Mouse (Mus musculus) intestine, postnatal 0 days (tissue): Measurements from ENCODE around the gene Rfx2. TPM values are rescaled to one million over a fixed set of nuclear protein-coding genes. Genes with fewer than 3 reads are reported as not detected.

ENCODE experiments used
- ATAC-seq: fragments of 200-750 bp; cut with Nextera tagmentation; 2 replicates; pipeline ENCODE4 v1.8.0; 2017; ENCODE audit warnings: mild to moderate bottlenecking, moderate TSS enrichment, moderate library complexity
- H3K27ac ChIP-seq: fragments of 300-500 bp; sonication (generic); 2 replicates; pipeline ENCODE4 v1.5.1; 2014; ENCODE audit warnings: mild to moderate bottlenecking, low read depth, low read length, moderate library complexity
- H3K27me3 ChIP-seq: fragments of 300-500 bp; sonication (generic); replicated peaks from 2 replicates; pipeline ENCODE4 v1.6.1; 2014; ENCODE audit warnings: low read length, mixed read lengths; ENCODE audit not compliant: control insufficient read depth, insufficient read depth
- H3K36me3 ChIP-seq: fragments of 300-500 bp; sonication (generic); 2 replicates; pipeline ENCODE4 v1.6.1; 2014; ENCODE audit warnings: mild to moderate bottlenecking, moderate library complexity; ENCODE audit not compliant: control insufficient read depth, insufficient read depth
- H3K4me1 ChIP-seq: fragments of 300-500 bp; sonication (generic); replicated peaks from 2 replicates; pipeline ENCODE4 v1.6.1; 2014; ENCODE audit warnings: antibody characterized with exemption, low read length, mixed read lengths; ENCODE audit not compliant: control insufficient read depth, insufficient read depth
- H3K4me2 ChIP-seq: fragments of 300-500 bp; sonication (generic); replicated peaks from 2 replicates; pipeline ENCODE4 v1.6.1; 2014; ENCODE audit warnings: low read depth, mild to moderate bottlenecking, moderate library complexity
- H3K4me3 ChIP-seq: fragments of 300-500 bp; sonication (generic); 2 replicates; pipeline ENCODE4 v1.5.1; 2014; ENCODE audit warnings: low read depth, low read length
- H3K9ac ChIP-seq: fragments of 300-500 bp; sonication (generic); 2 replicates; pipeline ENCODE4 v1.6.1; 2014; ENCODE audit warnings: mild to moderate bottlenecking, low read depth, low read length
- H3K9me3 ChIP-seq: fragments of 300-500 bp; sonication (generic); 2 replicates; pipeline ENCODE4 v1.6.1; 2016; ENCODE audit warnings: mixed run types; ENCODE audit not compliant: control insufficient read depth
- CTCF ChIP-seq: sonication (generic); IDR thresholded peaks from 2 replicates; pipeline ENCODE4 v1.5.1; 2016; ENCODE audit warnings: low read depth, mild to moderate bottlenecking, control low read depth, antibody characterized with exemption, moderate library complexity
- WGBS: fragments of 180-500 bp; shearing (Covaris S2); extraction: QIAGEN DNeasy Blood & Tissue Kit; methylation state at CpG from one replicate; pipeline ENCODE4 v1.1.7; 2014; 5-methylcytosine and 5-hydroxymethylcytosine counted together
- polyA plus RNA-seq: library from polyadenylated mRNA; unstranded; fragments of >200 nt; fragmentation: Nextera tagmentation; extraction: Ambion mirVana; gene quantifications from 2 replicates; pipeline ENCODE4 v1.2.1, GENCODE M21; 2015

Gene Rfx2
- polyA plus RNA-seq, 1 experiment from 2014 or later = 1.6 TPM

- H3K9ac ChIP-seq = no peak overlapping the region
- no peaks in the 10 kb centered on the region for H3K4me1 ChIP-seq
- H3K4me2 ChIP-seq = no peak overlapping the region
- ATAC-seq = no peak
- no peak overlapping the region for H3K4me3 ChIP-seq
- H3K36me3 ChIP-seq = no peaks in the 10 kb centered on the region
- H3K9me3 ChIP-seq = no peaks in the 10 kb centered on the region
- no peaks in the 10 kb centered on the region for H3K27me3 ChIP-seq
- H3K27ac ChIP-seq = no peak overlapping the region
- no peak for TF ChIP-seq CTCF
- WGBS = 42% methylated on average over 7 of the region's 7 CpGs
Measured at GRCm38 (mm10) chr17:56858922-56859321, 28.1 kb upstream of the Rfx2 start.

- ATAC-seq = 0 out of 2 replicates have a peak, but pooled peaks have one; percentile 22
- Histone ChIP-seq H3K27me3 (no peaks in the 10 kb centered on the region), H3K4me1 (no peaks in the 10 kb centered on the region), H3K36me3 (no peaks in the 10 kb centered on the region), H3K9ac (no peak overlapping the region), H3K4me2 (no peak overlapping the region), H3K4me3 (no peak overlapping the region), H3K27ac (no peak overlapping the region), H3K9me3 (no peaks in the 10 kb centered on the region)
- TF ChIP-seq CTCF = peak; percentile 93
- WGBS = 47% methylated on average over 4 of the region's 4 CpGs
Measured at GRCm38 (mm10) chr17:56858216-56858615, 27.4 kb upstream of the Rfx2 start.

- no peak overlapping the region for H3K27ac ChIP-seq
- H3K36me3 ChIP-seq = no peaks in the 10 kb centered on the region
- ATAC-seq = no peak
- no peak overlapping the region for H3K4me2 ChIP-seq
- 83% methylated on average over 3 of the region's 3 CpGs for WGBS
- no peaks in the 10 kb centered on the region for H3K9me3 ChIP-seq
- no peak overlapping the region for H3K4me3 ChIP-seq
- no peak for TF ChIP-seq CTCF
- no peak overlapping the region for H3K9ac ChIP-seq
- no peaks in the 10 kb centered on the region for H3K4me1 ChIP-seq
- H3K27me3 ChIP-seq = no peaks in the 10 kb centered on the region
Measured at GRCm38 (mm10) chr17:56855421-56855820, 24.6 kb upstream of the Rfx2 start.

- WGBS = 71% methylated on average over 3 of the region's 3 CpGs
- Histone ChIP-seq H3K9me3 (no peaks in the 10 kb centered on the region), H3K27ac (no peak overlapping the region), H3K9ac (no peak overlapping the region), H3K4me3 (no peak overlapping the region), H3K4me2 (no peak overlapping the region), H3K36me3 (no peaks in the 10 kb centered on the region), H3K27me3 (no peaks in the 10 kb centered on the region), H3K4me1 (no peaks in the 10 kb centered on the region)
- TF ChIP-seq CTCF = no peak
- ATAC-seq = no peak
Measured at GRCm38 (mm10) chr17:56851167-56851566, 20.4 kb upstream of the Rfx2 start.

- H3K36me3 ChIP-seq = no peaks in the 10 kb centered on the region
- no peaks in the 10 kb centered on the region for H3K4me1 ChIP-seq
- H3K4me3 ChIP-seq = no peak overlapping the region
- WGBS = 78% methylated on average over 13 of the region's 13 CpGs
- H3K4me2 ChIP-seq = no peak overlapping the region
- TF ChIP-seq CTCF = no peak
- no peak for ATAC-seq
- no peak overlapping the region for H3K27ac ChIP-seq
- H3K9ac ChIP-seq = no peak overlapping the region
- H3K9me3 ChIP-seq = no peaks in the 10 kb centered on the region
- H3K27me3 ChIP-seq = no peaks in the 10 kb centered on the region
Measured at GRCm38 (mm10) chr17:56849710-56850109, 18.9 kb upstream of the Rfx2 start.

- Histone ChIP-seq H3K36me3 (no peaks in the 10 kb centered on the region), H3K4me3 (no peak overlapping the region), H3K4me2 (no peak overlapping the region), H3K27me3 (no peaks in the 10 kb centered on the region), H3K9me3 (no peaks in the 10 kb centered on the region), H3K4me1 (no peaks in the 10 kb centered on the region), H3K9ac (no peak overlapping the region), H3K27ac (no peak overlapping the region)
- TF ChIP-seq CTCF = no peak
- ATAC-seq = no peak
- 80% methylated on average over 5 of the region's 5 CpGs for WGBS
Measured at GRCm38 (mm10) chr17:56848785-56849184, 18.0 kb upstream of the Rfx2 start.

- WGBS = 81% methylated on average over 5 of the region's 5 CpGs
- TF ChIP-seq CTCF = no peak
- H3K36me3 ChIP-seq = no peaks in the 10 kb centered on the region
Measured at GRCm38 (mm10) chr17:56843678-56844077, 12.9 kb upstream of the Rfx2 start.

More at GRCm38 (mm10) chr17:56843678-56844077, 12.9 kb upstream of the Rfx2 start:
- no peak overlapping the region for H3K27ac ChIP-seq
- H3K9me3 ChIP-seq = no peaks in the 10 kb centered on the region
- no peak overlapping the region for H3K9ac ChIP-seq
- H3K4me3 ChIP-seq = no peak overlapping the region
- no peaks in the 10 kb centered on the region for H3K4me1 ChIP-seq
- no peak overlapping the region for H3K4me2 ChIP-seq
- no peak for ATAC-seq
- no peaks in the 10 kb centered on the region for H3K27me3 ChIP-seq
